Mouse (Mus musculus) kidney, postnatal 0 days (tissue): ENCODE results near the gene Gtpbp6. TPM values are rescaled to one million over a fixed set of nuclear protein-coding genes. Genes with fewer than 3 reads are reported as not detected.

Source experiments
- ATAC-seq: fragments of 200-750 bp; cut with Nextera tagmentation; replicated peaks from 2 replicates; pipeline ENCODE4 v1.8.0; 2017; ENCODE audit warnings: low read depth, moderate number of reproducible peaks, moderate TSS enrichment, moderate library complexity; ENCODE audit not compliant: low FRiP score
- DNase-seq: peaks from one replicate; pipeline ENCODE4 v3.0.0-alpha.2; 2016; ENCODE audit warnings: low spot score
- H3K27ac ChIP-seq: fragments of 300-500 bp; sonication (generic); 2 replicates; pipeline ENCODE4 v1.5.1; 2014; ENCODE audit warnings: mild to moderate bottlenecking
- H3K27me3 ChIP-seq: fragments of 300-500 bp; sonication (generic); 2 replicates; pipeline ENCODE4 v1.6.1; 2014; ENCODE audit warnings: low read length, mixed read lengths; ENCODE audit not compliant: insufficient read depth
- H3K36me3 ChIP-seq: fragments of 300-500 bp; sonication (generic); 2 replicates; pipeline ENCODE4 v1.6.1; 2014; ENCODE audit warnings: low read length, mixed read lengths; ENCODE audit not compliant: insufficient read depth
- H3K4me1 ChIP-seq: fragments of 300-500 bp; sonication (generic); replicated peaks from 2 replicates; pipeline ENCODE4 v1.6.1; 2014; ENCODE audit warnings: antibody characterized with exemption, low read length, mixed read lengths; ENCODE audit not compliant: insufficient read depth
- H3K4me2 ChIP-seq: fragments of 300-500 bp; sonication (generic); 2 replicates; pipeline ENCODE4 v1.6.1; 2014; ENCODE audit warnings: mild to moderate bottlenecking, low read length, moderate library complexity, mixed read lengths
- H3K4me3 ChIP-seq: fragments of 300-500 bp; sonication (generic); replicated peaks from 2 replicates; pipeline ENCODE4 v1.5.1; 2014; ENCODE audit warnings: low read depth, low read length
- H3K9ac ChIP-seq: fragments of 300-500 bp; sonication (generic); 2 replicates; pipeline ENCODE4 v1.6.1; 2014; ENCODE audit warnings: low read depth, low read length
- H3K9me3 ChIP-seq: fragments of 300-500 bp; sonication (generic); replicated peaks from 2 replicates; pipeline ENCODE4 v1.6.1; 2016; ENCODE audit warnings: low read length, inconsistent platforms, mixed read lengths
- CTCF ChIP-seq: IDR thresholded peaks from 2 replicates; pipeline ENCODE4 v1.5.1; 2016; ENCODE audit warnings: antibody characterized with exemption, low read depth, mild to moderate bottlenecking, moderate library complexity
- WGBS: fragments of 180-500 bp; shearing (Covaris S2); extraction: QIAGEN DNeasy Blood & Tissue Kit; methylation state at CpG from one replicate; pipeline ENCODE4 v1.1.7; 2014; 5-methylcytosine and 5-hydroxymethylcytosine counted together
- polyA plus RNA-seq: library from polyadenylated mRNA; unstranded; fragments of >200 nt; fragmentation: Nextera tagmentation; extraction: Ambion mirVana; gene quantifications from 2 replicates; pipeline ENCODE4 v1.2.1, GENCODE M21; 2015

Gtpbp6 gene
- 26.4 and 28.3 TPM in 2 replicates for polyA plus RNA-seq

DNA sequence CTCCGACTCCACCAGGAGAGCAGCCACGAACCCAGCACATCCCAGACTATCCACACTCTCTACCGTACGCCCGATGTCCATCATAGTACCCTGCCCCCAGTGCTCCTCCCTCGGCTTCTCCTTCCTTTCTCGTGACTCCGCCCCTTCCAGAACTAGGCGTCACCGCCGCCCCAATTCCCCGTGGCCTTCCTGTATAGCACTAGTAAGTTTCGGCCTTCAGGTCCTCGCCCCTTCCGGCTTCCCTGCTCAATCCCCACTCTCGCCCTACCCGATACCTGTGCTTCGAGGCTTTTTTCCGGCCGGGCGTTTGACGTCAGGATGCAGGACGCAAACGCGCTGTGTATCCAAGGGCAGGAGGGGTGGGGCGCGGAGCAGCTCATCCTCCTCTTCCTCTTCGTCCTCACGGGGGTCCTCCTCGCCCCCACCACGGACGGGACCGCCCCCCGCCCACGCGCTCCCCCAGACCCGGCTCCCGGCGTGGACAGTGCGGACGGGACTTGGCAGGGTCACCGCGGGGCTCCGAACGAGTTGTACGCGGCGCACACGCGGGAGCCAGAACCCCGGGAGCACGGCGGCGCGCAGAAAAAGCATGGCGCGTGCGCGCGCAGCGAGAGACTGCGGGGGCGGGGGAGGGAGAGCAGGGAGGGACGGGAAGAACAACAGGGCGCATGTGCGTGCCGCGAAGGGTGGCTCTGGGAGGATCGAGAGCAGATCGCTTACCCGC lies at the start of gene Gtpbp6:
TSS of gene Gtpbp6 (minus strand) at position 617 of the 724 bp plus-strand sequence.
- 0 out of 2 replicates have a peak, but pooled peaks cover 4% of the 10 kb centered on the region for H3K4me1 ChIP-seq
- no peaks in the 10 kb centered on the region for H3K9me3 ChIP-seq
- peak; percentile 89 for ATAC-seq
- H3K36me3 ChIP-seq: peaks cover 30% of the 10 kb centered on the region
- peak; percentile 98 for DNase-seq
- peak within 1 kb of the TSS; percentile 93 for H3K9ac ChIP-seq
- peak within 1 kb of the TSS; percentile 76 for H3K4me3 ChIP-seq
- H3K27me3 ChIP-seq: no peaks in the 10 kb centered on the region
- peak within 1 kb of the TSS; percentile 84 for H3K4me2 ChIP-seq
- WGBS: under 1% methylated on average over 70 of the region's 71 CpGs
- TF ChIP-seq CTCF: no peak
- peak within 1 kb of the TSS; percentile 99 for H3K27ac ChIP-seq

DNA sequence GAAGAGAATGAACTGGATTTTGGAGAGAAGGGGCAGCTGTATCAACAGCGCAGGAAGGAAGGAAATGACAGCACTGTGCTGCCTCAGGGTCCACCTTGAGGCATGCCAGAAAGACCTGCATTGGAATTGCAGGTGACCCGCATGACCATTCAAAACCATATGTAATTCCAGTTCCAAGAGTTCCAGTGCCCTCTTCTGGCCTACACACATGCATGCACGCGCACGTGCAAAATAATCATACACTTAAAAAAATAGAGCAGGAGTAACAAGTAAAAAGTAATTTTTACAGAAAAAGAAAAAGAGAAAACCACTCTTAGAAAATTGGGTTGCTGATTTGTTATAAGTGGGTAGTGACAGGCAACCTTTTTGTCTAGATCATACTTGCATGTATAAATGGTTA lies 35.0 kb upstream of the Gtpbp6 start:
- Histone ChIP-seq H3K27me3 (no peaks in the 10 kb centered on the region), H3K4me1 (no peaks in the 10 kb centered on the region), H3K9me3 (no peaks in the 10 kb centered on the region), H3K4me3 (no peak overlapping the region), H3K4me2 (no peak overlapping the region), H3K9ac (no peak overlapping the region), H3K36me3 (peaks cover 28% of the 10 kb centered on the region), H3K27ac (no peak overlapping the region)
- 91% methylated on average over 5 of the region's 5 CpGs for WGBS
- ATAC-seq (no peak), DNase-seq (peak; percentile 29)
- peak; percentile 61 for TF ChIP-seq CTCF

DNA sequence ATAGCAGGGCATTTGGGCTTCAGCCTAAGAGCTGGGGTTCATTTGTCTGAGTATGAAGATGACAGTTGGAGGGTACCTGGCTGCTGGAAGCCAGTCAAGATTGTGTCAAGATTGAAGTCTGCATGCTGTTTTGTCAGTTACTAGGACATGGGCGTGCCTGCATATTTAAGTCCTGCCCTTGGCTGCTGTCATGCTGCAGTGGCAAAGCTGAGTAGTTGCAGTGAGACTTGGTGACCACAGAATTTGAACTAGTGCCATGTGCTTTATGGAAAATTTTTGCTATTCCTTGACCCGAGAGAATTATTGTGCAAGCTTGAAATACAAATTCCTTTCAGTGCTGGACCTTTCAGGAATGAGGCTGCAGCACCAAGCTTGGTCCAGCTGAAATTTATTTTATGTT lies 34.3 kb upstream of the Gtpbp6 start:
- DNase-seq (no peak), ATAC-seq (no peak)
- TF ChIP-seq CTCF: no peak
- Histone ChIP-seq H3K36me3 (peaks cover 24% of the 10 kb centered on the region), H3K9me3 (no peaks in the 10 kb centered on the region), H3K4me2 (no peak overlapping the region), H3K4me1 (no peaks in the 10 kb centered on the region), H3K27me3 (no peaks in the 10 kb centered on the region), H3K4me3 (no peak overlapping the region), H3K27ac (no peak overlapping the region), H3K9ac (no peak overlapping the region)
- 88% methylated on average over 2 of the region's 2 CpGs for WGBS

DNA sequence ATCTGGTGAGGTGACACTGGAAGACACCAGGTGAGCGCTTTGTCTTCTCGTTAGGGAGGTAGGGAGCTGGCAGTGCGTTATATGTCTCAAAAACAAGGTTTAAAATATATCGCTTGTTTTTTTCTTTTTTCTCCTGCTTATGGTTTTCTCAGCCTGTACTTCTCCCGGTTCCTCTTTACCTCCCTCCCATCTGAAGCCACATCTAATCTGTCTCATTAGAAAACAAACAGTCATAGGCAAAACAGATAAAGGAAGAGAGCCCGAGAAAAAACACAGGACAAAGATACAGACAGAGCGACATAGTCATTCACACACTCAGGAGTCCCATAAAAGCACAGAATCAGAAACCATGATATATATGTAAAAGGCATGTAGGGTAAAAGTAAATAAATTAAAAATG lies 32.4 kb upstream of the Gtpbp6 start:
- H3K9me3 ChIP-seq: no peaks in the 10 kb centered on the region
- H3K27ac ChIP-seq: no peak overlapping the region
- DNase-seq (no peak), ATAC-seq (no peak)
- no peaks in the 10 kb centered on the region for H3K27me3 ChIP-seq
- WGBS: 93% methylated on average over 7 of the region's 7 CpGs
- no peak overlapping the region for H3K4me3 ChIP-seq
- H3K4me2 ChIP-seq: no peak overlapping the region
- H3K9ac ChIP-seq: no peak overlapping the region
- H3K4me1 ChIP-seq: no peaks in the 10 kb centered on the region
- H3K36me3 ChIP-seq: peaks cover 11% of the 10 kb centered on the region
- TF ChIP-seq CTCF: no peak

DNA sequence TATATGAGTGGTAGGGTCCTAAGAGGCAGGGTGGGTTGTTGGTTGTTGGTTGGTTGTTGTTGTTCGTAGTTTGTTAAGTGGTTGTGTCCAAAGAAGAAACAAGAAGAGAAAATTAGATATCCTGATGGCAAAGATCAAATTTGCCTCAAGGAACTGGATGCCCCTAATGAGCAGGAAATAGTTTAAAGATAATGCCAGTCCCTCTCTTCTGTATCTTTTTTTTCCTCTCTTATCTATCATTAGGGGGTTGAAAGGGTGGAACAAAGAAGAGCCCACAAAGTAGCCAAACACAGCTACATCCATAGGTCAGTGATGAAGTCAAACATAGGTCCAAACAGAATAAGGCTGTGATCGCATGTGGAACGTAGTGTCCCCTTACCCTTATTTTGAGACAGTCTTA lies 31.3 kb upstream of the Gtpbp6 start:
- peaks cover 6% of the 10 kb centered on the region for H3K36me3 ChIP-seq
- no peak for ATAC-seq
- TF ChIP-seq CTCF: no peak
- no peak overlapping the region for H3K4me2 ChIP-seq
- no peak overlapping the region for H3K9ac ChIP-seq
- no peaks in the 10 kb centered on the region; the same call in 1 of the 2 replicates for H3K9me3 ChIP-seq
- WGBS: 94% methylated on average over 3 of the region's 3 CpGs
- H3K27me3 ChIP-seq: no peaks in the 10 kb centered on the region
- no peak overlapping the region for H3K4me3 ChIP-seq
- H3K4me1 ChIP-seq: no peaks in the 10 kb centered on the region
- DNase-seq: no peak
- no peak overlapping the region for H3K27ac ChIP-seq

DNA sequence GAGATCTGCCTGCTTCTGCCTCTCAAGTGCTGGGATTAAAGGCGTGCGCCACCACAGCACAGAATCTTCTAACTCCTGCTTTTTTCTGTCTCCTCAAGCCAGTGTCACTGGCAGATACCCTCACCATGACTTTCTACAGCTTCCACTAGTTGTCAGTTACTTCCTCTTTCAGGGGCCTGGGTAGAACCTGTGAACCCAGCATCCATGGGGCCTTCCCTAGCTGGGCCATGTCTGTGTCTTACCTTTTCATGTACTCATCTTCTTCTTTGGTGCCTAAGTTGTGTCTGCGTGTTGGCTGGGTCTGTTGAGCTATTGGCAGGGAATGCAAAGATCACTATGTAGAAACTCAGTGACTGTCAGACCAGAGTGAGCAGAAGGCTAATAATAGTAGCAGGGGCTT lies 29.8 kb upstream of the Gtpbp6 start:
- no peak overlapping the region for H3K4me3 ChIP-seq
- no peak for DNase-seq
- no peak overlapping the region for H3K4me2 ChIP-seq
- ATAC-seq: no peak
- H3K27ac ChIP-seq: no peak overlapping the region
- no peaks in the 10 kb centered on the region; the same call in 1 of the 2 replicates for H3K9me3 ChIP-seq
- H3K27me3 ChIP-seq: no peaks in the 10 kb centered on the region
- H3K36me3 ChIP-seq: no peaks in the 10 kb centered on the region; the same call in 1 of the 2 replicates
- no peaks in the 10 kb centered on the region for H3K4me1 ChIP-seq
- 95% methylated on average over 3 of the region's 3 CpGs for WGBS
- H3K9ac ChIP-seq: no peak overlapping the region
- no peak for TF ChIP-seq CTCF
